Mouse (Mus musculus) liver, embryonic 14.5 days (tissue): ENCODE measurements around the gene Rassf6. TPM values are rescaled to one million over a fixed set of nuclear protein-coding genes. Genes with fewer than 3 reads are reported as not detected.

Source experiments
- ATAC-seq: fragments of 200-750 bp; cut with Nextera tagmentation; 2 replicates; pipeline ENCODE4 v1.8.0; 2017; ENCODE audit warnings: moderate number of reproducible peaks, mild to moderate bottlenecking, moderate library complexity; ENCODE audit not compliant: insufficient read depth
- DNase-seq, 3 experiments: peaks; one replicate each; pipeline ENCODE4 v3.0.0-alpha.2; 2012 to 2013; ENCODE audit warnings: low read depth in 3 of 3, low spot score in 3 of 3
- H3K27ac ChIP-seq: fragments of 300-500 bp; sonication (generic); 2 replicates; pipeline ENCODE4 v1.5.1; 2014; ENCODE audit warnings: moderate library complexity, mild to moderate bottlenecking, control low read depth, inconsistent platforms
- H3K27me3 ChIP-seq: fragments of 300-500 bp; sonication (generic); 2 replicates; pipeline ENCODE4 v1.6.1; 2014; ENCODE audit warnings: mild to moderate bottlenecking, low read length, moderate library complexity; ENCODE audit not compliant: control insufficient read depth, insufficient read depth
- H3K36me3 ChIP-seq: fragments of 300-500 bp; sonication (generic); replicated peaks from 2 replicates; pipeline ENCODE4 v1.6.1; 2014; ENCODE audit warnings: low read depth; ENCODE audit not compliant: control insufficient read depth, insufficient read depth
- H3K4me1 ChIP-seq, 2 experiments: fragments of 200-500 bp in 1 of 2; fragments of 300-500 bp in 1 of 2; sonication (generic) in 1 of 2; replicated peaks; 2 replicates each; pipeline ENCODE4 v1.6.1; 2012 to 2014; ENCODE audit warnings: antibody characterized with exemption in 1 of 2, inconsistent platforms in 1 of 2, low read length in 1 of 2; ENCODE audit not compliant: control insufficient read depth in 2 of 2, insufficient read depth in 2 of 2
- H3K4me2 ChIP-seq: fragments of 300-500 bp; sonication (generic); 2 replicates; pipeline ENCODE4 v1.6.1; 2014; ENCODE audit warnings: low read depth, mild to moderate bottlenecking, control low read depth, moderate library complexity
- H3K4me3 ChIP-seq, 2 experiments: fragments of 200-500 bp in 1 of 2; fragments of 300-500 bp in 1 of 2; sonication (generic) in 1 of 2; 2 replicates each; pipeline ENCODE4 v1.5.1; 2012 to 2014; ENCODE audit warnings: low read depth in 2 of 2, low read length in 2 of 2, mild to moderate bottlenecking in 2 of 2, control low read depth in 1 of 2, inconsistent platforms in 1 of 2, moderate library complexity in 1 of 2; ENCODE audit not compliant: insufficient read depth in 1 of 2
- H3K9ac ChIP-seq: fragments of 300-500 bp; sonication (generic); replicated peaks from 2 replicates; pipeline ENCODE4 v1.6.1; 2014; ENCODE audit warnings: mild to moderate bottlenecking, control low read depth, moderate library complexity
- H3K9me3 ChIP-seq: fragments of 300-500 bp; sonication (generic); 2 replicates; pipeline ENCODE4 v1.6.1; 2016; ENCODE audit warnings: low read length, mixed read lengths; ENCODE audit not compliant: control insufficient read depth
- CTCF ChIP-seq: IDR thresholded peaks from 2 replicates; pipeline ENCODE4 v1.5.1; 2016; ENCODE audit warnings: antibody characterized with exemption, low read depth, control low read depth
- EP300 ChIP-seq: IDR thresholded peaks from 2 replicates; pipeline ENCODE4 v1.6.1; 2016; ENCODE audit warnings: antibody characterized with exemption, low read depth
- WGBS: fragments of 180-500 bp; shearing (Covaris S2); extraction: QIAGEN DNeasy Blood & Tissue Kit; methylation state at CpG from one replicate; pipeline ENCODE4 v1.1.7; 2014; ENCODE audit not compliant: insufficient replicate concordance; 5-methylcytosine and 5-hydroxymethylcytosine counted together
- polyA plus RNA-seq, 2 experiments: library from polyadenylated mRNA; depleted of rRNA in 1 of 2; stranded (reverse) in 1 of 2; unstranded in 1 of 2; fragments of >200 nt; fragmentation: Nextera tagmentation in 1 of 2; extraction: Ambion mirVana in 1 of 2; gene quantifications; 2 replicates each; pipeline versions ENCODE4 v1.2.1 to v1.2.3; 2012 to 2014

Rassf6 gene
- polyA plus RNA-seq, 2 experiments = 2.4 to 3.6 TPM

GRCm38 (mm10) chr5:90603407-90603923 lies 37.0 kb downstream of the Rassf6 start:
- whole genome bisulfite sequencing = 15% methylated on average over 13 of the region's 13 CpGs
- H3K4me1 ChIP-seq = no peaks in the 10 kb centered on the region
- no peak overlapping the region for H3K4me2 ChIP-seq
- H3K4me3 ChIP-seq = no peak overlapping the region
- H3K27me3 ChIP-seq = no peaks in the 10 kb centered on the region
- ATAC-seq = no peak
- H3K9ac ChIP-seq = no peak overlapping the region
- no peaks in the 10 kb centered on the region for H3K9me3 ChIP-seq
- H3K36me3 ChIP-seq = no peaks in the 10 kb centered on the region
- H3K27ac ChIP-seq = no peak overlapping the region
- TF ChIP-seq CTCF (no peak), EP300 (no peak)
- DNase-seq = no peak

DNA sequence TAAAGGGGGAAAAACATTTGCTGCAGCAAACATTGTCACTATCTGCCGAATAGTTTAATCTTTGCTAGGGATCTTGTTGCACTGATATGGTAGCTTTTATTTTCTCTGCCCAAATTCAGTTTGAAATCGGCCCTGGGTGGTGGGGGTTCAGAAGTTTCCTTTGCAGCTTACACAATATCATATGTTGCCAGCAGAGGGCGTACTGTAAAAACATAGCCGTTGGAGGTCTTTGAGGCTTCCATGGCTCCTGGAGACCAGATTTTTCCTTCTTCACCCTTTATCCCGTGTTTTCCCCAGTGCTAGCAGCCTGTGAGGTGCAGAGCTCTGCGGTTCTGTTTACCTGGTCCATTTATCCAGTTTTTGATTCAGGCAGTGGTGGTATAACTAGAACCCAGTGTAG lies 39.0 kb downstream of the Rassf6 start:
- TF ChIP-seq EP300 = no peak
- peak; percentile 63 for TF ChIP-seq CTCF
- Histone ChIP-seq H3K36me3 (no peaks in the 10 kb centered on the region), H3K27ac (no peak overlapping the region), H3K4me1 (no peaks in the 10 kb centered on the region), H3K9me3 (no peaks in the 10 kb centered on the region), H3K4me3 (no peak overlapping the region), H3K4me2 (no peak overlapping the region), H3K27me3 (no peaks in the 10 kb centered on the region), H3K9ac (no peak overlapping the region)
- no peak for ATAC-seq
- DNase-seq = no peak
- 14% methylated on average over 6 of the region's 6 CpGs for WGBS

DNA sequence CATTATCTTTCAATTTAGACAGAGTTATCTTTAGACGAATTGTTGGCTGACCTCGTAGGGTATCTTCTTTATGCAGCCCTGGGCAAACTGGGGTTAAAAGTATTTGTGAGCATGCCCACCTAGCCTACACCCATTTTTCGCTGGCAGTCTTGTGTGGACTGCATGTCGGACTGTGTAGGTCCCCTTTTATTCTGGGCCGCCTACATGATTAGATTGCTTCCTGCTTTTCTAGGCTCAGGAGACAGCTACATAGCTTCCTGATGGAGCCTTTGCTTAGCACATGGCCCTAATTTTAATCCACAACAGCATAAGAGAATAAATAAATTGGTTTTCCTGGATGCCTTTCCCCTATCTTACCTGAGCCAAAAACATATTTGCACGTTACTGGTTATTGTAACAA lies 44.3 kb downstream of the Rassf6 start:
- ATAC-seq (no peak), DNase-seq (no peak)
- TF ChIP-seq CTCF (no peak), EP300 (no peak)
- H3K4me3 ChIP-seq = no peak overlapping the region
- peaks cover 0 to 2% of the 10 kb centered on the region in 2 experiments; a peak in 1 of 4 replicates for H3K4me1 ChIP-seq
- no peak overlapping the region for H3K4me2 ChIP-seq
- H3K36me3 ChIP-seq = no peaks in the 10 kb centered on the region
- no peak overlapping the region for H3K9ac ChIP-seq
- H3K9me3 ChIP-seq = no peaks in the 10 kb centered on the region
- H3K27me3 ChIP-seq = no peaks in the 10 kb centered on the region
- WGBS = 49% methylated on average over 6 of the region's 6 CpGs
- H3K27ac ChIP-seq = no peak overlapping the region

DNA sequence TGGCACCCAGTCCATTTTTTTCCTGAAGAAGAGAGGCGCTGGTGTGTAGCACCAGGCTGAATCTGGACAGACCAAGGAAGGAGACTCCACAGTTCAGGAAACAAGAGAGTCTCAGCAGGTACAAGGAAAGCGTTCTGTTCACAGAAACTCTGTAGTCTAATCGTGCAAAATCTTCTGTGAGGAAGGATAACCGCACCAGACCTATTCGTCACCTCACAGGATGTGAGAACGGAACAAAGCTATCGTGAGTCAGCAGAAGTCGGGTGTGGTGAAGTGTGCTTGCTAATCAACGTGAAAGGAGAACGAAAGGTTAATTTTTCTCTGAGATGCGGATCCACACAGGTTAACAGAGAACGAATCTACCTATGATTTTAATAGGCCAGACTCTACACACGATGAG lies 45.5 kb downstream of the Rassf6 start:
- no peaks in the 10 kb centered on the region for H3K36me3 ChIP-seq
- ATAC-seq (no peak), DNase-seq (peak in 2 of 3 experiments; percentile 20 to 33)
- WGBS = 25% methylated on average over 13 of the region's 13 CpGs
- 0 out of 2 replicates have a peak overlapping the region, but pooled peaks have one; percentile 8 for H3K4me2 ChIP-seq
- TF ChIP-seq CTCF = no peak
- no peak for TF ChIP-seq EP300
- peaks cover 0 to 2% of the 10 kb centered on the region in 2 experiments; a peak in 1 of 4 replicates for H3K4me1 ChIP-seq
- no peak overlapping the region for H3K4me3 ChIP-seq
- no peak overlapping the region for H3K9ac ChIP-seq
- no peak overlapping the region for H3K27ac ChIP-seq
- no peaks in the 10 kb centered on the region for H3K9me3 ChIP-seq
- no peaks in the 10 kb centered on the region for H3K27me3 ChIP-seq

DNA sequence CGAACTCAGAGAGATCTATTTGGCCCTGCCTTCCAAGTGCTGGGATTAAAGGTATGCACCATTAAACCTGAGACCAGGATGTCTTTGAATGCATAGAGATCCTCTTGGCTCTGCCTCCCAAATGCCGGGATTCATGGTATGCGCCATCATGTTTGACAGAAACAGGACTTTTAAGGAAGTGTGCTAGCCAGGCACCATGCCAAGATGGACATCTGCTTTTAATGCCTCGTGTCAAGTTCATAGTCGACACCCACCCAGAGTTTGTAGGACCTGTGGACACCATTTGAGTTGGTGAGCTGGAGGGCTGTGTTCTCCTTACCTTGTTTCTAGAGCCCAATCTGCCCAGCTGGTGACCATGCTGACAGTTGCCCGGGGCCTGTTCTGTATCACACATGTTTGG lies 48.5 kb downstream of the Rassf6 start:
- TF ChIP-seq CTCF (no peak), EP300 (no peak)
- no peak overlapping the region for H3K27ac ChIP-seq
- H3K4me2 ChIP-seq = no peak overlapping the region
- DNase-seq = no peak
- H3K4me3 ChIP-seq = no peak overlapping the region
- no peaks in the 10 kb centered on the region for H3K36me3 ChIP-seq
- H3K27me3 ChIP-seq = no peaks in the 10 kb centered on the region
- no peak overlapping the region for H3K9ac ChIP-seq
- no peak for ATAC-seq
- no peaks in the 10 kb centered on the region for H3K9me3 ChIP-seq
- 66% methylated on average over 6 of the region's 6 CpGs for WGBS
- peaks cover 0 to 2% of the 10 kb centered on the region in 2 experiments; a peak in 1 of 4 replicates for H3K4me1 ChIP-seq
